Mouse (Mus musculus) liver, adult 2 months (tissue): ENCODE data around the gene 3110082J24Rik.

Experiments
- CTCF ChIP-seq: fragments of 200-500 bp; IDR thresholded peaks from 2 replicates; pipeline ENCODE4 v1.5.1; 2011; ENCODE audit warnings: low read depth, low read length, control low read depth
- POLR2A ChIP-seq: fragments of 200-500 bp; IDR thresholded peaks from 2 replicates; pipeline ENCODE4 v1.6.1; 2011; ENCODE audit warnings: low read length, control low read depth; ENCODE audit not compliant: insufficient read depth; ENCODE audit errors: extremely low read depth

GRCm38 (mm10) chr5:30146526-30146925 is 40.6 kb upstream of the 3110082J24Rik start:
- no peak for TF ChIP-seq CTCF
- TF ChIP-seq POLR2A = no peak
